Mouse (Mus musculus): Measurements from ENCODE around the gene Dnah11. TPM values are rescaled to one million over a fixed set of nuclear protein-coding genes. Genes with fewer than 3 reads are reported as not detected.

Dnah11 gene
- polyA plus RNA-seq, 1 experiment from 2014 or later = 0.04 TPM

DNA sequence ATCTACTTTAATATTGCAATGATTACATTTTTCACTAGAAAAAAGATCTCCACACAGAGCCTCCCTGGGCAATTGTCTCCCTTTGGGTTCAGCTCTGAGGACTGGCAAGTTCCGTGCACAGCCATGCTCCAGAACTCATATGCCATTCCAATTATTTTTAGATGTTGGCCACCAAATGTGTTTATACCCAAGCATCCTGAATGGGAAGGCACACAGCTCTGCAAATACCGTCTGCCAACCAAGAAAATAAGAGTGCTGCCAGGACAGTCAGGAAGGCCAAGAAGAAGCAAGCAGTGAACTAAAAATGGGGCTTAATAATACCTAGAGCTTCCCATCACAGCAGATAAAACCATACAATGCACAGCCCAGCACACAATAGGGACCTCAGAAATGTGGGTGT lies 156.6 kb downstream of the Dnah11 start:
- H3K4me3 ChIP-seq = no peak overlapping the region
- WGBS = 86% methylated on average over 2 of the region's 2 CpGs
- H3K36me3 ChIP-seq = no peaks in the 10 kb centered on the region
- H3K9ac ChIP-seq = no peak overlapping the region
- no peaks in the 10 kb centered on the region for H3K4me1 ChIP-seq
- no peak overlapping the region for H3K27ac ChIP-seq
- ATAC-seq (ENCODE audit: insufficient number of reproducible peaks, insufficient read depth, low FRiP score, low TSS enrichment) = no peak
- H3K27me3 ChIP-seq = no peaks in the 10 kb centered on the region
- H3K9me3 ChIP-seq = no peaks in the 10 kb centered on the region
- H3K4me2 ChIP-seq (replicated peaks) = no peak overlapping the region

DNA sequence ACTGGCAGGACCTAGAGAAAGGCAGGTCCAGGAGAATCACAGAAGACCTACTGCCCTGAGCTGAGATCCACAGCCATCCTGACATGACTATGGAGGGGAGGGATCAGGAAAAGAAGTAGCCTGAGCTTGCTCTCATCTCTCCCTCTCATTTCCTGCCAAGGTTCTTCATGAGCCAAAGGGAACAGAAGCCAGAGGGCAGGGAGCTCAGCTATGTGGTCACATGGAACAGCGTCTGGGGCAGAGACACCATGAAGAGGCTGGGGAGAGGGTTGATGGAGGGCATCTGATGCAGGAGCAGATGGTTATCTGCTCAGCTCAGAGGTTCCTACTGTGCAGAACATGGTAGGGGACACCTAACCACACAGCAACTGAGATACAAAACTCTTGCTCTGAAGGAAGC lies 163.9 kb downstream of the Dnah11 start:
- Histone ChIP-seq H3K9me3 (no peaks in the 10 kb centered on the region), H3K4me3 (no peak overlapping the region), H3K36me3 (no peaks in the 10 kb centered on the region), H3K27me3 (no peaks in the 10 kb centered on the region), H3K4me1 (no peaks in the 10 kb centered on the region), H3K27ac (no peak overlapping the region), H3K9ac (no peak overlapping the region), H3K4me2 (replicated peaks) (no peak overlapping the region)
- 75% methylated on average over 1 of the region's 1 CpGs for WGBS
- ATAC-seq (ENCODE audit: insufficient number of reproducible peaks, insufficient read depth, low FRiP score, low TSS enrichment) = no peak

DNA sequence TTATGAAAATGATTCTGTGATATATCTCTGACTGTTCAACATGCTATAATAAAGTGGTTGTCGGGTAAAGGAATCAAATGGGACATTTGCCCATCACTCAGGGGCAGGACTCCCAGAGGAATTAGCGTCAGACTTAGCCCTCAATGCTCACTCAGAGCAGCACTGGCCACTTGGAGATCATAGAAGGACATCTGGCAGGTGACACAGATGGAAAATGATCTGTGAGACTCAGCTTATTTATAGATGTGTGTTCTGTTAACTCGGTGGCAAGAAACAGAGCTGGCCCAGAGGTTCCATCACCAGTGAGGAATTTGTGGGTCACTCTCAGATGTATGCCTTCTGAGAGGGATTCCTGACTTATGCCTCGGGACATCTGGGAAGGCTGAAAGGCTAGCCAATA lies 173.1 kb downstream of the Dnah11 start:
- Histone ChIP-seq H3K9me3 (no peaks in the 10 kb centered on the region), H3K4me2 (replicated peaks) (no peak overlapping the region), H3K36me3 (no peaks in the 10 kb centered on the region), H3K4me3 (no peak overlapping the region), H3K4me1 (no peaks in the 10 kb centered on the region), H3K27ac (no peak overlapping the region), H3K9ac (no peak overlapping the region), H3K27me3 (no peaks in the 10 kb centered on the region)
- WGBS = 72% methylated on average over 4 of the region's 4 CpGs
- no peak for ATAC-seq (ENCODE audit: insufficient number of reproducible peaks, insufficient read depth, low FRiP score, low TSS enrichment)

DNA sequence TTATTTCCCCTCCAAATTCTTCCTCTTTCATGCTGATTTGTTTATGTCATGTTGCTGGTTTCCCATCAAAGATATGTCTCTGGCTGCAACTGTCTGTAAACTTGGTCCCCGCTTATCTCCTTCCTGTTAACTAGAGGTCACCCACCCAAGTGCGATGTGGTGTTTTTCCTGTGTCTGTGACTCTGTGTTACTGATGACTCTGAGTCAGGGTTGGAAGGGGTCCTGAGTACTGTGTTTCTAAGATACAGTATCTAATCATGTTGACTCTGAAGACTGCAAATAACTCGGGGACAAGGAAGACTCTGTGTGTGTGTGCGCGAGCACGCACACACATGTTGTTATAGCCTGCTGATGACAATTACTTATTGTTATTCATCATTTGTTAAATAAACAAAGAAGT lies 179.9 kb downstream of the Dnah11 start:
- no peak overlapping the region for H3K27ac ChIP-seq
- 87% methylated on average over 6 of the region's 6 CpGs for whole genome bisulfite sequencing
- no peaks in the 10 kb centered on the region for H3K36me3 ChIP-seq
- H3K27me3 ChIP-seq = no peaks in the 10 kb centered on the region
- no peak overlapping the region for H3K4me3 ChIP-seq
- H3K9ac ChIP-seq = no peak overlapping the region
- ATAC-seq (ENCODE audit: insufficient number of reproducible peaks, insufficient read depth, low FRiP score, low TSS enrichment) = no peak
- H3K4me2 ChIP-seq (replicated peaks) = no peak overlapping the region
- no peaks in the 10 kb centered on the region for H3K4me1 ChIP-seq
- no peaks in the 10 kb centered on the region for H3K9me3 ChIP-seq

DNA sequence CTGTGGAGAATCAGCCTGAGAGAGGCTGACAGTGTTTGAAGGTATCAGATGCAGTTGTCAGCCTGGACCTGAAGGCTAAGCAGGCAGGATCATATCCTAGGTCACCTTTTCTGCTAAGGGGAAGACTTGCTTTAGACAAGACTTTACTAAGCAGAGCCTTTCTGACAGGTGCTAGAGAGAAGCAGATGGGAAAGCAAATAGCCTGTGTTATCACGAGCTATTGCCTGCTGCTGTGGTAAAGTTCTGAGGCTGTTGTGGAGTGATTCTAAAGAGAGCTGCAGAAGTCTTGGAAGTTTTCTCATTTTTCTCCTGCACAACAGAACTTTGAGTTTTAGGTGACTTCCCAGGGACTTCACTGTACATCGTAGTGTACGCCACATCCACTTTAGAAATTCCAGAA lies 185.0 kb downstream of the Dnah11 start:
- Histone ChIP-seq H3K9ac (no peak overlapping the region), H3K27ac (no peak overlapping the region), H3K36me3 (no peaks in the 10 kb centered on the region)

DNA sequence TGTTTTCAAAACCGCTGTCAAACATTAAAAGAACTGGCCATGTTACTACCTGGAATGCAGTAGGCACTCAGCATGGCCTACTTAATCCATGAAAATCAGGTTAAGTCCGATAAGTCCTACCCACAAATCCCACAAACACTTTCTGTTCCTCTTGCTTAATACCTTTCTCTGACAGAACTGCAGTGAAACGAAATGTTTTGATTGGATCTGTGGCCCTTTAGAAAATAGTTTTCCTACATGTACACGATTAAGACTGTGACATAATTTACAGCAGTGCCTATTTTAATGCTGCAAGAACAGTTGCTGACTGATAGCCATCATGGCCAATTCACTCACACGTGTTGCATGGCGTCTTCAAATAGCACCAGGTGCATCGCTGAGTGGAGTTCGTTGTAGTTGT lies 186.9 kb downstream of the Dnah11 start:
- H3K9ac ChIP-seq = no peak overlapping the region
- no peaks in the 10 kb centered on the region for H3K9me3 ChIP-seq
- WGBS = 79% methylated on average over 8 of the region's 8 CpGs
- H3K4me3 ChIP-seq = no peak overlapping the region
- no peak overlapping the region for H3K27ac ChIP-seq
- no peak for ATAC-seq (ENCODE audit: insufficient number of reproducible peaks, insufficient read depth, low FRiP score, low TSS enrichment)
- H3K36me3 ChIP-seq = no peaks in the 10 kb centered on the region
- no peaks in the 10 kb centered on the region for H3K27me3 ChIP-seq
- no peak overlapping the region for H3K4me2 ChIP-seq (replicated peaks)
- H3K4me1 ChIP-seq = no peaks in the 10 kb centered on the region

More for the DNA sequence above, 185.0 kb downstream of the Dnah11 start:
- WGBS = 93% methylated on average over 3 of the region's 3 CpGs
- Histone ChIP-seq H3K27me3 (no peaks in the 10 kb centered on the region), H3K4me1 (no peaks in the 10 kb centered on the region), H3K9me3 (no peaks in the 10 kb centered on the region), H3K4me3 (no peak overlapping the region), H3K4me2 (replicated peaks) (no peak overlapping the region)
- ATAC-seq (ENCODE audit: insufficient number of reproducible peaks, insufficient read depth, low FRiP score, low TSS enrichment) = no peak

DNA sequence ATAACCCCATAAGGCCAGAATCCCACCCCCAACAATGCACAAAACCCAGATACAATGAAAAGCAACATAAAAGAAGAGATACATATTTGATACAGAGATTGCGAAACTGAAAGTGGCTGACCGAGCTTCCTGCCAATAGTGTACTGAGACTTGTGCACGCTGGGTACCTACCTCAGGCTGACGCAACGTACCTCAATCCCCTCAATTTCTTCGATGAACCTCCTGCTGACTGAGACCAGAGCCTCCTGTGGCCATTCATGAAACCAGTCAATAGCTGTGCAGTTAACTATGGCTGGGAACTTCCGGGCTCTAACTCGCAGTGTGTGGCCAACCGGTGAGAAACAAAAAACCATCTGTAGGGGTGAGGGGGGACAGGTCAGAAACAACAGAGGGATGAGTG lies 203.9 kb downstream of the Dnah11 start:
- H3K36me3 ChIP-seq = no peaks in the 10 kb centered on the region
- WGBS = 61% methylated on average over 9 of the region's 9 CpGs
- peaks cover 12% of the 10 kb centered on the region for H3K27me3 ChIP-seq
- no peak overlapping the region for H3K9ac ChIP-seq
- H3K4me3 ChIP-seq = no peak overlapping the region
- H3K27ac ChIP-seq = no peak overlapping the region
- ATAC-seq (ENCODE audit: insufficient number of reproducible peaks, insufficient read depth, low FRiP score, low TSS enrichment) = no peak
- H3K4me2 ChIP-seq (replicated peaks) = no peak overlapping the region
- no peaks in the 10 kb centered on the region for H3K9me3 ChIP-seq
- H3K4me1 ChIP-seq = no peaks in the 10 kb centered on the region

DNA sequence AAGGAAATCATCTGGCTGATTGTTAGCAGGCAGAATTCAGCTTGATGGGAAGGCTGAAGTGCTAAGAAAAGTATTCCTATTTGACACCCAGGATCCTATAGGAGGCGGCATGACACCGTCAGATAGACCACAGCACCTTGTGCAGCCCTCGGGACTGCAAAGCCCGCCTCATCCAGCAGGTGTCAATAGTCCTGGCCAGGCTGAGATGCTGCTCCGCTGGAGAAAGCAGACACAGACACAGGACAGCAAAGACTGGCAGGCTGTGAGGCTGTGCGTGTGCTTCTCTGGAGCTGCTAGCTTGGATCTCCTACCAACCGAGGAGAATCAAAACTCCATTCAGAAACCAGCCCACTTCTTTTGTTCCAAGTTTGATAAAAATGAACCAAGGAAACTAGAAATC lies 205.3 kb downstream of the Dnah11 start:
- ATAC-seq (ENCODE audit: insufficient number of reproducible peaks, insufficient read depth, low FRiP score, low TSS enrichment) = peak; percentile 89; the same call in 1 of the 2 replicates
- Histone ChIP-seq H3K4me1 (peaks cover 9% of the 10 kb centered on the region; the same call in 1 of the 2 replicates), H3K27ac (no peak overlapping the region), H3K4me2 (replicated peaks) (no peak overlapping the region), H3K27me3 (peaks cover 12% of the 10 kb centered on the region), H3K4me3 (no peak overlapping the region), H3K9ac (no peak overlapping the region), H3K36me3 (no peaks in the 10 kb centered on the region), H3K9me3 (no peaks in the 10 kb centered on the region)
- 2% methylated on average over 7 of the region's 7 CpGs for WGBS

DNA sequence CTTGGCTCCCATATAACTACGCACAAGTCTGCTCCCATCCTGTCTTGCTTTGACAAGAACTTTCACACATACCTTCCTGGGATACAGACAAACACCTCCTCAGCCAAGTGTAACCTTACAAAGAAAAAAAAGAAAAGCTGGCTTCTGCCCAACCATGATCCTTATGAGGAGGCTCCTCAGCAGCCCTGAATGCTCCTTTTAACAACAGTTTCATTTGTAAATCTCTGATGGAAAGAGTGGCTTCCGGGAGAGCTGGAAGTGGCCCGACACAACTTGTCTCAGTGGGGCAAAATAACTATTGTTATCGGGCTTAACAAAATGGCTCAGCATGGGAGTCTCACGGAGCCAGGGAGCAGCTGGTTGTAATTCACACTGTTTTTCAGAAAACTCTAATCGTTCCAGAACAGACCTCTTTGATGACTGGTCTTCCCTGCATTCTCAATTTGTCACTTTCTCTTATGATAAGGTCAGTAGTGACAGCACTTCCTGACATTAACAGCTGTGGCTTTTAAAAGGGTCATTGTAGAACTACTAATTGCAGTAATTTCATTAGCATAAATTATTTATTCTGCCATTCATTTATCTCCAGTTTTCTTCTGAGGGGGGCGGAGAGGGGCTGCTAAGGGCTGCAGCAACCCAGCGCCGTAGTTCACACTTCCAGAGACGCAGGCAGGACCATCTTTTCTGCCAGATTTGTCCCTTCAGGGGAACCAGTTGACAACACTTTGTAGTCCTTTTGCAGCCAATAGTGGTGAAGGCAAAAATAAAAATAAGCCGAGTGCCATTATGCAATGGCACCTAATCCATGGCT lies 209.6 kb downstream of the Dnah11 start:
- Histone ChIP-seq H3K27me3 (peaks cover 19% of the 10 kb centered on the region), H3K4me2 (replicated peaks) (peak overlapping the region; percentile 28), H3K4me1 (peaks cover 10% of the 10 kb centered on the region; the same call in 1 of the 2 replicates), H3K27ac (no peak overlapping the region), H3K4me3 (no peak overlapping the region), H3K9ac (no peak overlapping the region), H3K36me3 (no peaks in the 10 kb centered on the region), H3K9me3 (no peaks in the 10 kb centered on the region)
- WGBS = 9% methylated on average over 11 of the region's 11 CpGs
- no peak for ATAC-seq (ENCODE audit: insufficient number of reproducible peaks, insufficient read depth, low FRiP score, low TSS enrichment)

DNA sequence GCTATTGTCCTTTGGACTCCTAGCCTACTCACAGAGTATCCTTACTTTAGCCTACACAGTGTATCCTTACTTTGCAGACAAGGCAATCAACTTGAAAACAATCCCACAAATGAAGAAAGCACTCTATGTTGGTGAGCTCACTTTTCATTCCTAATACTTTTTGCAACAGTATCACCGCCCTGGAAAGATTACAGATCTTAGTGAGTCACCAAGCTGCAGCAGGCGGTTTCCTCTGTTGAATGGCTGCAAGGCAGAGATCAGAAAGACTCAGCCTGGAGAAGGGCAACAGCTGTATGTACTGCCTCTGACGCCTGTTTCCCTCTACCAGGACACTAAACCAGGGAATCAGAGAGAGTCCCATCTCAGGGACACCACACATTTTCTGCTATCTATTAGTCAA lies 218.5 kb downstream of the Dnah11 start:
- 68% methylated on average over 3 of the region's 3 CpGs for WGBS
- H3K4me2 ChIP-seq (replicated peaks) = no peak overlapping the region
- H3K4me3 ChIP-seq = no peak overlapping the region
- H3K9ac ChIP-seq = no peak overlapping the region
- ATAC-seq (ENCODE audit: insufficient number of reproducible peaks, insufficient read depth, low FRiP score, low TSS enrichment) = no peak
- H3K9me3 ChIP-seq = no peaks in the 10 kb centered on the region
- H3K27me3 ChIP-seq = no peaks in the 10 kb centered on the region
- H3K27ac ChIP-seq = no peak overlapping the region
- no peaks in the 10 kb centered on the region for H3K36me3 ChIP-seq
- no peaks in the 10 kb centered on the region for H3K4me1 ChIP-seq

DNA sequence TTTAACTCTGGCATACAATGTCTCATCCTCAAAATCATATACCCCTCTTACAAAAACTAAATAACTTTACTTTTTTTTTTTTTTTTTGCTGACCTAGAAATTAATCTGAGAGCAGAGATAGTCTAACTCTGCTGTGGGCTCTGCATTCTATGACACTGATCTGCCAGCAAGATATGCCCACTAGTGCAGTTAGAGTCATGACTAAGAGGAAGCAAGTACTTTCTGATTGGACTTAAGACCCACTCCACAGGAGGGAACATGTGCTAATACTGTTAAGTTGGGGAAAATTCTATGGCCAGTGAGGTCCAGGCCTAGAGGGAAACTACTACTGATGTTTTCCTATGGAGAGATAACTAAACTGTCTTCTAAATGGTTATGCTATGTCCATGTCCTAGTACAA lies 225.1 kb downstream of the Dnah11 start:
- no peak overlapping the region for H3K4me3 ChIP-seq
- no peak overlapping the region for H3K27ac ChIP-seq
- H3K4me1 ChIP-seq = no peaks in the 10 kb centered on the region
- no peaks in the 10 kb centered on the region for H3K9me3 ChIP-seq
- no peaks in the 10 kb centered on the region for H3K36me3 ChIP-seq
- H3K4me2 ChIP-seq (replicated peaks) = no peak overlapping the region
- H3K27me3 ChIP-seq = no peaks in the 10 kb centered on the region
- H3K9ac ChIP-seq = no peak overlapping the region
- no peak for ATAC-seq (ENCODE audit: insufficient number of reproducible peaks, insufficient read depth, low FRiP score, low TSS enrichment)

DNA sequence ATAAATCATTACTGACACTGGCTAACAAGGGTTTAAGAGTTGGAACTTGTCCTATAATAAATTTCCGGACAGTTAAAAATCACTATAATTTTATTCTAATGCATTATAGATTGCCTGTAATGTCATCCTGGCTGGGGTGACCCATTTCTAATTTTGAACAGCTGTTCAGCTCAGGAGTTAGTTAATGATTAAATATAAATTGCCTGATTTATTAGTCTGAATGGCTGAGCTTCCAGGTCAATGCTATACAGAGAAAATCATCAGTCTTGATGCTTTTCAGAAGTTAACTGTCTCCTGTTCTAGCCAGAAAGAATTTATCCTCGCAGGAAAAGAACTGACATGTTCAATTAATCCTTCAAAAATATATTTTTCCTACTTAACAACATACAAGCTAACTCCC lies 236.1 kb downstream of the Dnah11 start:
- Histone ChIP-seq H3K36me3 (no peaks in the 10 kb centered on the region), H3K27ac (no peak overlapping the region), H3K4me1 (no peaks in the 10 kb centered on the region), H3K4me3 (no peak overlapping the region), H3K4me2 (replicated peaks) (no peak overlapping the region), H3K27me3 (no peaks in the 10 kb centered on the region), H3K9ac (no peak overlapping the region), H3K9me3 (no peaks in the 10 kb centered on the region)
- WGBS = 74% methylated on average over 2 of the region's 2 CpGs
- ATAC-seq (ENCODE audit: insufficient number of reproducible peaks, insufficient read depth, low FRiP score, low TSS enrichment) = no peak
